Mouse (Mus musculus): Measurements from ENCODE around the gene Ccr9. TPM values are rescaled to one million over a fixed set of nuclear protein-coding genes. Genes with fewer than 3 reads are reported as not detected.

The Ccr9 gene
- total and polyA plus RNA-seq, 3 experiments, result 0.04 to 0.09 TPM; not detected in 1

GRCm38 (mm10) chr9:123811831-123812230 is 133.6 kb downstream of the Ccr9 start:
- dilution Hi-C loops (cut with MboI; ENCODE audit: extremely low pct_ligation_motif_present, extremely low pct_unique_long_range_greater_than_20kb, low sequenced_read_pairs) (no loop called here), in situ Hi-C loops (cut with MboI; ENCODE audit: low pct_ligation_motif_present, low pct_unique_long_range_greater_than_20kb, low sequenced_read_pairs) (no loop called here)
- DNase-seq (ENCODE audit: extremely low read depth), result no peak
- Histone ChIP-seq H3K4me3 (replicated peaks in 1 of 3; ENCODE audit: low read depth in 2 of 3, low read length in 2 of 3, poor library complexity in 1 of 3) (no peak overlapping the region), H3K9me3 (replicated peaks; ENCODE audit: low read length) (no peaks in the 10 kb centered on the region), H3K79me2 (replicated peaks; ENCODE audit: control insufficient read depth, extremely low read depth, insufficient read depth, poor library complexity, severe bottlenecking) (no peaks in the 10 kb centered on the region), H3K27me3 (replicated peaks) (no peaks in the 10 kb centered on the region), H3K4me1 (ENCODE audit: control insufficient read depth in 1 of 2, insufficient read depth in 2 of 2) (peaks cover 0 to 17% of the 10 kb centered on the region in 2 experiments; a peak in 2 of 4 replicates), H3K9ac (ENCODE audit: insufficient read depth, low read depth) (no peak overlapping the region), H3K4me2 (ENCODE audit: insufficient read depth, low read depth, poor library complexity, severe bottlenecking) (no peak overlapping the region), H3K27ac (ENCODE audit: insufficient read depth, low read depth) (no peak overlapping the region), H3K36me3 (replicated peaks in 1 of 2; ENCODE audit: control insufficient read depth in 1 of 2, insufficient read depth in 1 of 2, low read length in 1 of 2) (peaks cover 65 to 93% of the 10 kb centered on the region in 2 experiments)
- TF ChIP-seq PAX5 (IDR thresholded peaks at IDR 0.05; ENCODE audit: low read length) (no peak), RCOR1 (conservative IDR thresholded peaks at IDR 0.05; ENCODE audit: low read depth, low read length) (no peak), MAFK (IDR thresholded peaks at IDR 0.05; ENCODE audit: insufficient replicate concordance, low read length) (no peak), CTCF (conservative IDR thresholded peaks at IDR 0.05 in 1 of 2, IDR thresholded peaks at IDR 0.05 in 1 of 2; ENCODE audit: low read depth in 2 of 2, low read length in 2 of 2) (no peak), MEF2A (IDR thresholded peaks at IDR 0.05; ENCODE audit: borderline replicate concordance, low read depth, low read length) (no peak), BHLHE40 (IDR thresholded peaks at IDR 0.05; ENCODE audit: low read depth, low read length) (no peak), JUND (conservative IDR thresholded peaks at IDR 0.05; ENCODE audit: low read depth, low read length) (no peak), CHD2 (IDR thresholded peaks at IDR 0.05; ENCODE audit: low read length) (no peak), MAX (IDR thresholded peaks at IDR 0.05; ENCODE audit: low read length) (no peak), JUN (IDR thresholded peaks at IDR 0.05; ENCODE audit: insufficient read depth, low read depth, low read length) (no peak), RAD21 (IDR thresholded peaks at IDR 0.05; ENCODE audit: low read depth, low read length) (no peak), ELF1 (IDR thresholded peaks at IDR 0.05; ENCODE audit: low read depth, low read length) (no peak), ZMIZ1 (IDR thresholded peaks at IDR 0.05; ENCODE audit: low read depth, low read length) (no peak), POLR2A (IDR thresholded peaks at IDR 0.05; ENCODE audit: low read depth, low read length) (no peak), SIN3A (IDR thresholded peaks at IDR 0.05; ENCODE audit: low read length) (no peak), ETS1 (conservative IDR thresholded peaks at IDR 0.05; ENCODE audit: low read depth, low read length) (no peak), TCF12 (IDR thresholded peaks at IDR 0.05; ENCODE audit: low read depth, low read length) (no peak)

DNA sequence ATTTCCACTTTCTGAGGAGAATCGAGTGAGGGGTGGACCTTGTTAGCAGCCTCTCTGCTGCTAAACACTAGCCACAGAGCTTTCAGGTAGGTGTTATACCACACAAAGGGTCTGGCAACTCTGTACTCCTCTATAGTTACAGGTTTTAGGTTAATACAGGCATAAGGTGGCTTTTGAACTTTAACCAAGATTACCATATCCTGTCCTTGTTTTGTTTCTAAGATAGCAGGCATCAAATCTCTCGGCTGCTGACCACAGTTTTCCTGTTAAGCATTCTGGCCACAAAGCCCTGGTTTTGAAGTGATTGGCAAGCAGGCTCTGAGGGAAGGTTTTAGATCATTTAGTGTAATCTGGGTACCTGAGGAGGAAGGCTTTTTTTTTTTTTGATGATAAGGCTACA is 136.1 kb downstream of the Ccr9 start:
- Histone ChIP-seq H3K4me3 (replicated peaks in 1 of 3; ENCODE audit: low read depth in 2 of 3, low read length in 2 of 3, poor library complexity in 1 of 3) (no peak overlapping the region), H3K4me2 (ENCODE audit: insufficient read depth, low read depth, poor library complexity, severe bottlenecking) (no peak overlapping the region), H3K79me2 (replicated peaks; ENCODE audit: control insufficient read depth, extremely low read depth, insufficient read depth, poor library complexity, severe bottlenecking) (no peaks in the 10 kb centered on the region), H3K27ac (ENCODE audit: insufficient read depth, low read depth) (no peak overlapping the region), H3K36me3 (replicated peaks in 1 of 2; ENCODE audit: control insufficient read depth in 1 of 2, insufficient read depth in 1 of 2, low read length in 1 of 2) (peaks cover 67 to 97% of the 10 kb centered on the region in 2 experiments), H3K27me3 (replicated peaks) (no peaks in the 10 kb centered on the region), H3K4me1 (ENCODE audit: control insufficient read depth in 1 of 2, insufficient read depth in 2 of 2) (peaks cover 0 to 19% of the 10 kb centered on the region in 2 experiments; a peak in 2 of 4 replicates), H3K9ac (ENCODE audit: insufficient read depth, low read depth) (no peak overlapping the region), H3K9me3 (replicated peaks; ENCODE audit: low read length) (no peaks in the 10 kb centered on the region)
- dilution Hi-C loops (cut with MboI; ENCODE audit: extremely low pct_ligation_motif_present, extremely low pct_unique_long_range_greater_than_20kb, low sequenced_read_pairs), result no loop called here
- DNase-seq (ENCODE audit: extremely low read depth), result no peak
- TF ChIP-seq RAD21 (IDR thresholded peaks at IDR 0.05; ENCODE audit: low read depth, low read length), result no peak
- no peak for TF ChIP-seq SMC3 (IDR thresholded peaks at IDR 0.05; ENCODE audit: low read depth, low read length)
- TF ChIP-seq UBTF (IDR thresholded peaks at IDR 0.05; ENCODE audit: low read depth, low read length), result no peak
- no peak for TF ChIP-seq MYC (IDR thresholded peaks at IDR 0.05; ENCODE audit: low read depth, low read length)
- no peak for TF ChIP-seq E2F4 (IDR thresholded peaks at IDR 0.05; ENCODE audit: insufficient replicate concordance, low read depth, low read length)
- TF ChIP-seq CHD1 (IDR thresholded peaks at IDR 0.05; ENCODE audit: low read depth, low read length), result no peak
- TF ChIP-seq ZMIZ1 (IDR thresholded peaks at IDR 0.05; ENCODE audit: low read depth, low read length), result no peak
- no peak for TF ChIP-seq HCFC1 (IDR thresholded peaks at IDR 0.05; ENCODE audit: low read depth, low read length)
- no peak for TF ChIP-seq SIN3A (IDR thresholded peaks at IDR 0.05; ENCODE audit: low read length)
- TF ChIP-seq JUND (conservative IDR thresholded peaks at IDR 0.05; ENCODE audit: low read depth, low read length), result no peak
- TF ChIP-seq ZKSCAN1 (IDR thresholded peaks at IDR 0.05; ENCODE audit: borderline replicate concordance, low read depth, low read length), result no peak
- in situ Hi-C loops (cut with MboI; ENCODE audit: low pct_ligation_motif_present, low pct_unique_long_range_greater_than_20kb, low sequenced_read_pairs), result no loop called here
